Mouse (Mus musculus) liver, embryonic 15.5 days (tissue): ENCODE data around the gene Agr2. TPM values are rescaled to one million over a fixed set of nuclear protein-coding genes. Genes with fewer than 3 reads are reported as not detected.
A peak's percentile ranks its signal among the peaks of the same experiment; 100 is the strongest.

Experiments used
- ATAC-seq: fragments of 200-750 bp; cut with Nextera tagmentation; 2 replicates; pipeline ENCODE4 v1.8.0; 2017; ENCODE audit warnings: moderate number of reproducible peaks, mild to moderate bottlenecking, moderate library complexity; ENCODE audit not compliant: insufficient read depth
- H3K27ac ChIP-seq: fragments of 300-500 bp; sonication (generic); replicated peaks from 2 replicates; pipeline ENCODE4 v1.5.1; 2015; ENCODE audit warnings: mild to moderate bottlenecking, inconsistent platforms
- H3K27me3 ChIP-seq: fragments of 300-500 bp; sonication (generic); 2 replicates; pipeline ENCODE4 v1.6.1; 2015; ENCODE audit warnings: mild to moderate bottlenecking, inconsistent platforms
- H3K36me3 ChIP-seq: fragments of 300-500 bp; sonication (generic); replicated peaks from 2 replicates; pipeline ENCODE4 v1.6.1; 2015; ENCODE audit warnings: moderate library complexity, mild to moderate bottlenecking, inconsistent platforms
- H3K4me1 ChIP-seq: fragments of 300-500 bp; sonication (generic); replicated peaks from 2 replicates; pipeline ENCODE4 v1.6.1; 2015; ENCODE audit warnings: inconsistent platforms
- H3K4me2 ChIP-seq: fragments of 300-500 bp; sonication (generic); 2 replicates; pipeline ENCODE4 v1.6.1; 2015; ENCODE audit warnings: moderate library complexity, mild to moderate bottlenecking, inconsistent platforms
- H3K4me3 ChIP-seq: fragments of 300-500 bp; sonication (generic); replicated peaks from 2 replicates; pipeline ENCODE4 v1.5.1; 2015; ENCODE audit warnings: mild to moderate bottlenecking, inconsistent platforms
- H3K9ac ChIP-seq: fragments of 300-500 bp; sonication (generic); 2 replicates; pipeline ENCODE4 v1.6.1; 2015; ENCODE audit warnings: moderate library complexity, mild to moderate bottlenecking, inconsistent platforms
- H3K9me3 ChIP-seq: fragments of 300-500 bp; sonication (generic); replicated peaks from 2 replicates; pipeline ENCODE4 v1.6.1; 2016; ENCODE audit warnings: inconsistent platforms
- WGBS: fragments of 180-500 bp; shearing (Covaris S2); methylation state at CpG from one replicate; pipeline ENCODE4 v1.1.7; 2015; ENCODE audit warnings: mixed read lengths; ENCODE audit not compliant: insufficient replicate concordance; 5-methylcytosine and 5-hydroxymethylcytosine counted together
- polyA plus RNA-seq: library from polyadenylated mRNA; unstranded; fragments of >200 nt; fragmentation: Nextera tagmentation; extraction: Ambion mirVana; gene quantifications from 2 replicates; pipeline ENCODE4 v1.2.1, GENCODE M21; 2015

The Agr2 gene
- polyA plus RNA-seq, 1 experiment from 2014 or later, result 0.23 TPM

GRCm38 (mm10) chr12:36026126-36026525, 33.4 kb downstream of the Agr2 start:
- ATAC-seq, result no peak

DNA sequence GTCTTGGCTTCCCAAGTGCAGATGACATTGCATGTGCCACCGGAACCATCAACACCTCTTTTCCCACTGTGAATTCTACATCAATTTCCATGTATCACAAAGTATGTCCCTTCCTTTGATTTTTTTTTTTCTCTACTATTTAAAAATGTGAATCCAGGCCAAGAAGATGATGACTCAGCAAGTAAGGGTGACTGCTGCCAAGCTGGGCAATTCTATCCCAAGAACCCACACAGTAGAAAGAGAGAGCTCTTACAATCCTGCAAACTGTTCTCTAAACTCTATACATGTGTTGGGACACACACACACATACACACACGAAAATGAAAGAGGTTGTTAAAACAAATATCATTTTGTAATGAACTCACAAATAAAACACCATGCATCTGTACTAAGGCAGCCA, 34.5 kb downstream of the Agr2 start:
- peaks cover 19% of the 10 kb centered on the region for H3K4me1 ChIP-seq
- no peaks in the 10 kb centered on the region for H3K27me3 ChIP-seq
- no peak overlapping the region for H3K27ac ChIP-seq
- no peak overlapping the region for H3K4me2 ChIP-seq
- no peak overlapping the region for H3K9ac ChIP-seq
- H3K4me3 ChIP-seq, result no peak overlapping the region
- H3K9me3 ChIP-seq, result no peaks in the 10 kb centered on the region
- ATAC-seq, result no peak
- H3K36me3 ChIP-seq, result no peaks in the 10 kb centered on the region
- WGBS, result 58% methylated on average over 2 of the region's 2 CpGs

More at GRCm38 (mm10) chr12:36026126-36026525, 33.4 kb downstream of the Agr2 start:
- Histone ChIP-seq H3K9me3 (no peaks in the 10 kb centered on the region), H3K4me1 (peaks cover 14% of the 10 kb centered on the region), H3K4me2 (no peak overlapping the region), H3K9ac (no peak overlapping the region), H3K4me3 (no peak overlapping the region), H3K27me3 (no peaks in the 10 kb centered on the region), H3K36me3 (no peaks in the 10 kb centered on the region), H3K27ac (no peak overlapping the region)
- WGBS, result 72% methylated on average over 4 of the region's 4 CpGs

DNA sequence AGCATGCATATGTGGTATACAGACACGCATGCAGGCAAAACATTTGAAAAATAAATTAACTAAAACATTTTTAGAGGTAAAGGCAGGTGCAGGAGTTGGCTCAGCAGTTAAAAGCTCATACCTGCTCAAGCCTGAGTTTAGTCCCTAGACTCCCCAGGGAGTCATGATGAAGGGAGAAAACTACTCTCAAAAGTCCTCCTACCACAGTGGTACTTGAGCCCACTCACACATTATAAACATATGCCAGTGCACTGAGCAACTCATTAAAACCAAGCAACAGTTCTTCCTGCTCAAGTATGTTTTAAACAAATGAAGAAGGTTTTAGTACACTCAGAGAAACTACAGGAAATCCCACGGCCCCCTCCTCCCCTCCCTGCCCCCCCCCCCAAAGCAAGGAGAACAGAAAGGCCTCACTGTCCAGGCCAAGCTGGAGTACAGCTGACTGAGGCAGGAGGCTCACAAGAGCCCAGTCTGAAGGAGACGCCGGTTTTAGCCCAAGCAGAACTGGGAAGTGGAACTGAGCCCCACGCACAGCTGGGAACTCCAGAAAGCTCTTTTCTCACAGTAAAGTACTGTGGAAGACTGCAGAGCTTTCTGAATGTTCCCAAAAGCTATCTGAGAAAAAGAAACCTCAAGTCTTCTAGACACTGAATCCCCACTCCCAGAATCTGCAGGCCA, 36.4 kb downstream of the Agr2 start:
- WGBS, result 31% methylated on average over 5 of the region's 5 CpGs
- Histone ChIP-seq H3K36me3 (no peaks in the 10 kb centered on the region), H3K27ac (no peak overlapping the region), H3K4me3 (no peak overlapping the region), H3K4me2 (no peak overlapping the region), H3K9me3 (no peaks in the 10 kb centered on the region), H3K4me1 (peaks cover 19% of the 10 kb centered on the region), H3K9ac (no peak overlapping the region), H3K27me3 (no peaks in the 10 kb centered on the region)
- no peak for ATAC-seq

DNA sequence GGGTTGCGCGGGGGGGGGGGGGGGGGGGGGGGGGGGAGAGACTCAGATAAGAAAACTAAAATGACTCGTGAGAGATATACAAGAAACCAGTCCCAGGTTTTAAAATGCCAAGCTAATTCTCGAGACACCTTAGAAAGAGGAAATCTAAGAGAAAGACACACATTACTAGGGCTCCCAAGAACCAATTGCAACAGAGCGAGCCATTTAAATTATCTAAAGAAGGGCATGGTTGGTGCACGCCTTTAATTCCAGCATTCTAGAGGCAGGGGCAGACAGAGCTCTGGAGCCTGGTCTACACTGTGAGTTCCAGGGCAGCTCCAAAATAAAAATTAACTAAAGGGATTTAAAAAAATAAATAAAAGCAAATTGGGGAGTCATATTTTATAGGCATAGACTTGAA, 37.0 kb downstream of the Agr2 start:
- H3K27ac ChIP-seq, result no peak overlapping the region
- H3K36me3 ChIP-seq, result no peaks in the 10 kb centered on the region
- H3K4me2 ChIP-seq, result no peak overlapping the region
- ATAC-seq, result no peak
- no peak overlapping the region for H3K4me3 ChIP-seq
- H3K9me3 ChIP-seq, result no peaks in the 10 kb centered on the region
- H3K9ac ChIP-seq, result no peak overlapping the region
- H3K4me1 ChIP-seq, result peaks cover 19% of the 10 kb centered on the region
- no peaks in the 10 kb centered on the region for H3K27me3 ChIP-seq
- WGBS, result 28% methylated on average over 4 of the region's 6 CpGs

- no peak overlapping the region for H3K4me3 ChIP-seq
- no peaks in the 10 kb centered on the region for H3K27me3 ChIP-seq
- no peaks in the 10 kb centered on the region for H3K9me3 ChIP-seq
- no peak overlapping the region for H3K27ac ChIP-seq
- no peaks in the 10 kb centered on the region for H3K36me3 ChIP-seq
- ATAC-seq, result no peak
- H3K4me1 ChIP-seq, result peaks cover 19% of the 10 kb centered on the region
- no peak overlapping the region for H3K4me2 ChIP-seq
- no peak overlapping the region for H3K9ac ChIP-seq
- 69% methylated on average over 12 of the region's 12 CpGs for WGBS
Measured at GRCm38 (mm10) chr12:36030660-36031363, 38.1 kb downstream of the Agr2 start.

- no peak for ATAC-seq
- no peak overlapping the region for H3K4me3 ChIP-seq
- no peak overlapping the region for H3K27ac ChIP-seq
- H3K36me3 ChIP-seq, result no peaks in the 10 kb centered on the region
- H3K9me3 ChIP-seq, result no peaks in the 10 kb centered on the region
- no peak overlapping the region for H3K4me2 ChIP-seq
- peaks cover 26% of the 10 kb centered on the region for H3K4me1 ChIP-seq
- H3K27me3 ChIP-seq, result no peaks in the 10 kb centered on the region
- no peak overlapping the region for H3K9ac ChIP-seq
- WGBS, result 50% methylated on average over 4 of the region's 4 CpGs
Measured at GRCm38 (mm10) chr12:36032419-36032818, 39.7 kb downstream of the Agr2 start.

DNA sequence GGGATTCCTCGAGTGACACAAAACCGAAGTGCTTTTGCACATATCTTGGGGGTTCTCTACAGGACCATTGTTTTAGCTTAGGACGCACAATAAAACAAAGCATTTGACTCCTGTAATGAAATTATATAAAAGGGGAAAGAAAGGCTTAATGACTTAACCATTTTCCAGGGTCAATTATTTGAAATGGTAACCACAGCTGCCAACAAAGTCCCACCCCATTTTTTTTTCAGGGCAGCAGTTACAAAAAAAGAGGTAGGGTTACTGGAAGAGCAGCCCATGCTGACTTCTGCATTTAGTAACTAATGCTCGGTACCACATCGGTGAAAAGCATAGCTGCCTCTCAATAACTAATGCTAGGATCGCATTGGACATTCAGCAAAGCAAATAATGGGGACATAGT, 42.8 kb downstream of the Agr2 start:
- no peak overlapping the region for H3K27ac ChIP-seq
- ATAC-seq, result no peak
- no peak overlapping the region for H3K4me3 ChIP-seq
- H3K4me2 ChIP-seq, result no peak overlapping the region
- H3K27me3 ChIP-seq, result no peaks in the 10 kb centered on the region
- WGBS, result 69% methylated on average over 6 of the region's 6 CpGs
- H3K36me3 ChIP-seq, result no peaks in the 10 kb centered on the region
- no peak overlapping the region for H3K9ac ChIP-seq
- H3K9me3 ChIP-seq, result no peaks in the 10 kb centered on the region
- peaks cover 25% of the 10 kb centered on the region for H3K4me1 ChIP-seq

GRCm38 (mm10) chr12:36036121-36036520, 43.4 kb downstream of the Agr2 start:
- WGBS, result 79% methylated on average over 7 of the region's 7 CpGs
- Histone ChIP-seq H3K27me3 (no peaks in the 10 kb centered on the region), H3K4me2 (no peak overlapping the region), H3K36me3 (no peaks in the 10 kb centered on the region), H3K4me3 (no peak overlapping the region), H3K27ac (no peak overlapping the region), H3K9ac (no peak overlapping the region), H3K9me3 (no peaks in the 10 kb centered on the region), H3K4me1 (peaks cover 25% of the 10 kb centered on the region)
- ATAC-seq, result no peak

- no peak overlapping the region for H3K27ac ChIP-seq
- 76% methylated on average over 10 of the region's 10 CpGs for WGBS
- ATAC-seq, result no peak
- no peaks in the 10 kb centered on the region for H3K9me3 ChIP-seq
- H3K4me3 ChIP-seq, result no peak overlapping the region
- H3K9ac ChIP-seq, result no peak overlapping the region
- H3K4me2 ChIP-seq, result no peak overlapping the region
- no peaks in the 10 kb centered on the region for H3K36me3 ChIP-seq
- peaks cover 27% of the 10 kb centered on the region for H3K4me1 ChIP-seq
- no peaks in the 10 kb centered on the region for H3K27me3 ChIP-seq
Measured at GRCm38 (mm10) chr12:36036776-36037175, 44.1 kb downstream of the Agr2 start.

DNA sequence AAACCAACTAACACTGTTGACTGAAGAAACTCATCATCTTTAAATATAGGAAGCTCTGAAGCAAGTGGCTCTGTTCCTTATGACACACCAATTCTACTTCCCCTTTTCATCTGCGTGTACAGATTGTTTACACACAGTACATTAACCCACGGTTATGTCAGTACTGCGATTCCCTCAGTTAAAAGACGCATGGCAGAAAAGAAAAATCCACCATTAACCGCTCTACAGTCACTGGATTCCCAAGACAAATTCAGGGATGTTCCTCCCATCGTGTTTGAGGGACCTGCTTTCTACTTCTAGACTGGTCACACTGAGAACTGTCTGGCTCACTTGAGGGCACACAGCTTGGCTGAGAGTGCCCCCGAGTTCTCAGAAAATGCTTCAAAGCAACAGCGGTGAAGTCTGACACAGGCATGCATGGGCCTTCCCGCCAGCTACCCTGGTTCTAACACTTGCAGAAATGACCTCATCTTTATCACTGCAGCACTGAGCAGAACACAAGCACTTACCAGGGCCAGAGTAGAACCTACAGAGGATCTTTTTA, 46.9 kb downstream of the Agr2 start:
- H3K9ac ChIP-seq, result no peak overlapping the region
- H3K4me2 ChIP-seq, result peak overlapping the region; percentile 38
- no peak for ATAC-seq
- H3K27me3 ChIP-seq, result 0 out of 2 replicates have a peak, but pooled peaks cover 7% of the 10 kb centered on the region
- H3K36me3 ChIP-seq, result no peaks in the 10 kb centered on the region
- no peaks in the 10 kb centered on the region for H3K9me3 ChIP-seq
- peaks cover 36% of the 10 kb centered on the region for H3K4me1 ChIP-seq
- 26% methylated on average over 9 of the region's 9 CpGs for WGBS
- H3K27ac ChIP-seq, result 0 out of 2 replicates have a peak overlapping the region, but pooled peaks have one; percentile 20
- H3K4me3 ChIP-seq, result no peak overlapping the region

GRCm38 (mm10) chr12:36040571-36041280, 48.0 kb downstream of the Agr2 start:
- 0 out of 2 replicates have a peak, but pooled peaks cover 7% of the 10 kb centered on the region for H3K27me3 ChIP-seq
- H3K9me3 ChIP-seq, result no peaks in the 10 kb centered on the region
- no peak for ATAC-seq
- H3K9ac ChIP-seq, result no peak overlapping the region
- H3K27ac ChIP-seq, result no peak overlapping the region
- peaks cover 36% of the 10 kb centered on the region for H3K4me1 ChIP-seq
- 59% methylated on average over 10 of the region's 10 CpGs for WGBS
- peak overlapping the region; percentile 98 for H3K4me2 ChIP-seq
- no peaks in the 10 kb centered on the region for H3K36me3 ChIP-seq
- peak overlapping the region; percentile 76 for H3K4me3 ChIP-seq
